Mouse (Mus musculus) midbrain, postnatal 0 days (tissue): ENCODE results near the gene Igfbpl1. TPM values are rescaled to one million over a fixed set of nuclear protein-coding genes. Genes with fewer than 3 reads are reported as not detected.

Source experiments
- ATAC-seq: fragments of 200-750 bp; cut with Nextera tagmentation; 2 replicates; pipeline ENCODE4 v1.8.0; 2017; ENCODE audit warnings: moderate number of reproducible peaks, mild to moderate bottlenecking, moderate TSS enrichment, moderate library complexity; ENCODE audit not compliant: low FRiP score
- DNase-seq: peaks from one replicate; pipeline ENCODE4 v3.0.0-alpha.2; 2015; ENCODE audit warnings: low spot score
- H3K27ac ChIP-seq: fragments of 300-500 bp; sonication (generic); 2 replicates; pipeline ENCODE4 v1.5.1; 2014; ENCODE audit warnings: low read depth, mild to moderate bottlenecking, low read length, mixed read lengths
- H3K27me3 ChIP-seq: fragments of 300-500 bp; sonication (generic); 2 replicates; pipeline ENCODE4 v1.6.1; 2014; ENCODE audit warnings: low read length, control low read depth, mixed read lengths; ENCODE audit not compliant: insufficient read depth
- H3K36me3 ChIP-seq: fragments of 300-500 bp; sonication (generic); 2 replicates; pipeline ENCODE4 v1.6.1; 2014; ENCODE audit warnings: low read length, control low read depth, mixed read lengths; ENCODE audit not compliant: insufficient read depth
- H3K4me1 ChIP-seq: fragments of 300-500 bp; sonication (generic); 2 replicates; pipeline ENCODE4 v1.6.1; 2014; ENCODE audit warnings: mild to moderate bottlenecking, control low read depth, antibody characterized with exemption, low read length, mixed read lengths; ENCODE audit not compliant: insufficient read depth
- H3K4me2 ChIP-seq: fragments of 300-500 bp; sonication (generic); 2 replicates; pipeline ENCODE4 v1.6.1; 2014; ENCODE audit warnings: low read depth, mild to moderate bottlenecking, low read length, mixed read lengths; ENCODE audit not compliant: poor library complexity, severe bottlenecking
- H3K4me3 ChIP-seq: fragments of 300-500 bp; sonication (generic); 2 replicates; pipeline ENCODE4 v1.5.1; 2014; ENCODE audit warnings: low read depth, mild to moderate bottlenecking, low read length, moderate library complexity
- H3K9ac ChIP-seq: fragments of 300-500 bp; sonication (generic); replicated peaks from 2 replicates; pipeline ENCODE4 v1.6.1; 2014; ENCODE audit warnings: mild to moderate bottlenecking, low read length, moderate library complexity, mixed read lengths; ENCODE audit not compliant: poor library complexity, severe bottlenecking
- H3K9me3 ChIP-seq: fragments of 300-500 bp; sonication (generic); 2 replicates; pipeline ENCODE4 v1.6.1; 2016; ENCODE audit warnings: low read length, control low read depth
- CTCF ChIP-seq: IDR thresholded peaks from 2 replicates; pipeline ENCODE4 v1.5.1; 2016; ENCODE audit warnings: antibody characterized with exemption, mild to moderate bottlenecking
- WGBS: fragments of 180-500 bp; shearing (Covaris S2); extraction: QIAGEN DNeasy Blood & Tissue Kit; methylation state at CpG from one replicate; pipeline ENCODE4 v1.1.7; 2014; 5-methylcytosine and 5-hydroxymethylcytosine counted together
- polyA plus RNA-seq: library from polyadenylated mRNA; unstranded; fragments of >200 nt; fragmentation: Nextera tagmentation; extraction: Ambion mirVana; gene quantifications from 2 replicates; pipeline ENCODE4 v1.2.1, GENCODE M21; 2015
- total RNA-seq: library from RNA; depleted of rRNA; stranded (reverse); fragments of >200 nt; gene quantifications from 2 replicates; pipeline ENCODE4 v1.2.3, GENCODE M21; 2014

Igfbpl1 gene
- total and polyA plus RNA-seq, 2 experiments from 2014 or later, result 10.3 to 51.6 TPM

GRCm38 (mm10) chr4:45771173-45771572 is 55.5 kb downstream of the Igfbpl1 start:
- ATAC-seq, result no peak; the same call in 1 of the 2 replicates
- no peak overlapping the region for H3K9ac ChIP-seq
- peaks cover 7% of the 10 kb centered on the region; the same call in 1 of the 2 replicates for H3K4me1 ChIP-seq
- no peak for DNase-seq
- 0 out of 2 replicates have a peak, but pooled peaks cover 5% of the 10 kb centered on the region for H3K27me3 ChIP-seq
- TF ChIP-seq CTCF, result no peak
- WGBS, result 8% methylated on average over 8 of the region's 8 CpGs
- H3K9me3 ChIP-seq, result no peaks in the 10 kb centered on the region
- H3K27ac ChIP-seq, result no peak overlapping the region
- no peak overlapping the region for H3K4me2 ChIP-seq
- H3K4me3 ChIP-seq, result no peak overlapping the region
- no peaks in the 10 kb centered on the region for H3K36me3 ChIP-seq

- Histone ChIP-seq H3K27ac (no peak overlapping the region), H3K4me1 (peaks cover 8% of the 10 kb centered on the region; the same call in 1 of the 2 replicates), H3K4me3 (no peak overlapping the region), H3K4me2 (no peak overlapping the region), H3K36me3 (no peaks in the 10 kb centered on the region), H3K9me3 (no peaks in the 10 kb centered on the region), H3K27me3 (0 out of 2 replicates have a peak, but pooled peaks cover 5% of the 10 kb centered on the region), H3K9ac (no peak overlapping the region)
- no peak for ATAC-seq
- 16% methylated on average over 4 of the region's 4 CpGs for WGBS
- no peak for TF ChIP-seq CTCF
- no peak for DNase-seq
These were observed 56.1 kb downstream of the Igfbpl1 start for GRCm38 (mm10) chr4:45770638-45771033.

GRCm38 (mm10) chr4:45769791-45770637 is 56.7 kb downstream of the Igfbpl1 start:
- DNase-seq, result no peak
- H3K4me1 ChIP-seq, result peaks cover 14% of the 10 kb centered on the region; the same call in 1 of the 2 replicates

GRCm38 (mm10) chr4:45769141-45769540 is 57.6 kb downstream of the Igfbpl1 start:
- H3K9me3 ChIP-seq, result no peaks in the 10 kb centered on the region
- H3K4me3 ChIP-seq, result no peak overlapping the region
- 0 out of 2 replicates have a peak, but pooled peaks cover 5% of the 10 kb centered on the region for H3K27me3 ChIP-seq
- no peak overlapping the region for H3K4me2 ChIP-seq
- no peak overlapping the region for H3K27ac ChIP-seq
- 39% methylated on average over 10 of the region's 10 CpGs for WGBS
- DNase-seq, result no peak
- TF ChIP-seq CTCF, result no peak
- H3K4me1 ChIP-seq, result peaks cover 18% of the 10 kb centered on the region
- no peak overlapping the region for H3K9ac ChIP-seq
- no peaks in the 10 kb centered on the region for H3K36me3 ChIP-seq
- ATAC-seq, result no peak

More at GRCm38 (mm10) chr4:45769791-45770637, 56.7 kb downstream of the Igfbpl1 start:
- TF ChIP-seq CTCF, result no peak
- no peak overlapping the region for H3K4me3 ChIP-seq
- H3K36me3 ChIP-seq, result no peaks in the 10 kb centered on the region
- no peak overlapping the region for H3K27ac ChIP-seq
- H3K9me3 ChIP-seq, result no peaks in the 10 kb centered on the region
- no peak overlapping the region for H3K9ac ChIP-seq
- ATAC-seq, result no peak
- 19% methylated on average over 10 of the region's 10 CpGs for WGBS
- 0 out of 2 replicates have a peak, but pooled peaks cover 5% of the 10 kb centered on the region for H3K27me3 ChIP-seq
- H3K4me2 ChIP-seq, result no peak overlapping the region

- Histone ChIP-seq H3K4me2 (no peak overlapping the region), H3K27ac (no peak overlapping the region), H3K9me3 (no peaks in the 10 kb centered on the region), H3K4me3 (no peak overlapping the region), H3K4me1 (peaks cover 26% of the 10 kb centered on the region), H3K27me3 (0 out of 2 replicates have a peak, but pooled peaks cover 5% of the 10 kb centered on the region), H3K9ac (no peak overlapping the region), H3K36me3 (no peaks in the 10 kb centered on the region)
- TF ChIP-seq CTCF, result no peak
- DNase-seq, result no peak
- WGBS, result 51% methylated on average over 11 of the region's 11 CpGs
- no peak for ATAC-seq
These were observed 58.7 kb downstream of the Igfbpl1 start for GRCm38 (mm10) chr4:45767891-45768558.
